Mouse (Mus musculus): ENCODE measurements at regions not wholly inside any gene's neighbourhood (a gene's known extent, or its start where the extent isn't known, plus 50 kb on each side); places are given as distances from the start of the nearest gene placed in this dataset.

DNA sequence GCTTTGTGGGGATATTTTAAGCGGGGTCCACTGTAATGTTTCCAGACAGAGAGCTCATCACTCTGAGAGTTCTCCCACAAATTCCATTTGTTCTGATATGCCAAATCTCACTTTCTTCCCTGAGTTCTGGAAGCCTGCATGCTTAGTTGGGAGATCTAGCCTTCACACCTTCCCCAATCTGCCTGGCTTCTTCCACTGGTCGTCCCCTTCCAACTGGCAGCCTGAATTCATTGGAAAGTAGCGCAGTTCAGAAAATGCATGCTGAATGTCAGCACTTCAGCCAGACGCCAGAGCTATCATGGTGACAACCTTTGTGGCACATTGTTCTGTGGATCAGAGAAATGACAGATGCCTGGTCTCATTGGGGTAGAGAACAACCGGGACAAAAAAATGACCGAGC, 667.2 kb downstream of the Pdcd6ip start:
- DNase-seq: no peak

DNA sequence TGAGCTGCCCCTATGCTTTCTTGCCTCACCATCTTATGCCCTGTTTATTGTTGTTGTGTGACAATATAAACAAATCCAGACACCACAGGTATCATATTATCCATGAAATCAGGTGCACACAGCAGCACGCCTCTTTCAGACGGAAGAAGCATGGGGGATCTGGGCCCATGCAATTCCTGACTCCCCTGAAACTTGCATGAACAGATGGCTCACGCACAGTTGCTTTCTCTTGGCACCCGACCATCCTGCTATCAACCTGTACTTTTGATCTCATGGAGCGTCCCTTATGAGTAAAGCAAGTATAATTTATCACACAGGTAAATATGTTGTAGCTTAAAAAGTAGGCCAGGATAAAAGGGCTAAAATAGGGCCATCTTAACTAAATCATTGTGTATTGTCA, 674.1 kb downstream of the Pdcd6ip start:
- DNase-seq: no peak

DNA sequence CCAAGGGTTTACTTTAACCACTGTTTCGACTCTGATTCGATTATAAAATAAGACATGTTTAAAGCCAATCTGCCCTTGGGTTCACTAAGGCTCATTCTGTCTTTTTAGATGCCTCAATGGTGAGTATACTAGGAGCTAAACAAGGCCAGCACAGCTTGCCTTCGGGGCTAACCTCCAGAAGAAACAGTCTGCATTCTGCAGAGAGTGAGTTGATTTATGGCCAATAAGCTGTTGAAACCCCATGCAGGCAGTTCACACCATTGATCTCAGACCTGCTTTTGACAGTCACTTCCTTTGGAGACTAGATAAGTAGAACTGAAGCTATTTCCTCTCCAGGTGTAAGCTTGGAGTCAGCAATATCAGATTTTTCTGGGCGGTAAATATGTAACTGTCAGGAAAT, 679.0 kb downstream of the Pdcd6ip start:
- DNase-seq: no peak

DNA sequence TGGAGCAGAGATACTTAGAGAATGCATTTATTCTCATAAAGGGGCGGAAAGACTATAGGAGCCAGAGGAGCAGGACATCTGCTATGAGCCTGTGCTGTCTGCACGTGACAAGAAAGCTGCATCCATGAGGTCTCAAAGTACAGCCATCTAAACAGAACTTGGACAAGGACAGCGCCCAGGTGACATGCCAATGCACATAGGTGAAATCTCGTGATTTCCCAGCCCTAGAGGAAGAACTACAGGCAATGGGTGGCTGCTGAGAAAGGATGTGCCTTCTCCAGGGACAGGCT, 681.2 kb downstream of the Pdcd6ip start:
- no peak for DNase-seq

DNA sequence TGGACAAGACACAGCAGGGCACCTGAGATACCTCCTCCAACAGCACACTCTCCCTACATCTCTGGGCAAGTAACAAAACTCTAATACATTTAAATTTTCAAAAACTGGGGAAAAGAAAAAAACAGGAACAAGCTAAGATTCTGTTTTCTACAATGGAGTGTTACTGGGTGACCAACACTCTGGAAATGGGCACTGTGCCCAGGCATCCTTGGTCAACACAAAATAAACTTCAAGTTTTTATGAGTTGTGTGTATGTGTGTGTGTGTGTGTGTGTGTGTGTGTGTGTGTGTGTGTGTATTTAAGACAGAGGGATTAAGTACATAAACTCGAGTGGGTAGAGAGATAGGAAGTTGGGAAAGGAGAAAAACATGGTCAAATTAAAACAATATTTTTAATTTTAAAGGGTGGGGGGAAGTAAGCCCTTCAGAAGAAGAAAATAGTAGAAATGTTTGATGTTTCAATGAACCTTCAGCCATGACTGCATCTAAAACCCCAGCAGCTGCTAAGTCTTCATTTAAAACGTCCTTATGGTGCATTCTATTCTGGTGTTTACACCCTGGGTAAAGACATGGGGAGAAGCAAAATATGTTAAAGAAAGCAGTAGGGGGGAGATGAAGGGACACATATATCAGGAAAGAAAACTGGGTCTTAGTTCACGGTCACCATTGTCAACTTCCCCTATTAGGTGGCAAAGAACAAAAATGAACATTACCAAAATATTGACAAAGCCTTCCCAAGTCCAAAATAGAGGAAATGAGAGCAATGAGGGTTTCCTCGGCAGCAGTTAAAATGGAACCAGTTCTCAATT, 681.8 kb downstream of the Pdcd6ip start:
- no peak for DNase-seq

DNA sequence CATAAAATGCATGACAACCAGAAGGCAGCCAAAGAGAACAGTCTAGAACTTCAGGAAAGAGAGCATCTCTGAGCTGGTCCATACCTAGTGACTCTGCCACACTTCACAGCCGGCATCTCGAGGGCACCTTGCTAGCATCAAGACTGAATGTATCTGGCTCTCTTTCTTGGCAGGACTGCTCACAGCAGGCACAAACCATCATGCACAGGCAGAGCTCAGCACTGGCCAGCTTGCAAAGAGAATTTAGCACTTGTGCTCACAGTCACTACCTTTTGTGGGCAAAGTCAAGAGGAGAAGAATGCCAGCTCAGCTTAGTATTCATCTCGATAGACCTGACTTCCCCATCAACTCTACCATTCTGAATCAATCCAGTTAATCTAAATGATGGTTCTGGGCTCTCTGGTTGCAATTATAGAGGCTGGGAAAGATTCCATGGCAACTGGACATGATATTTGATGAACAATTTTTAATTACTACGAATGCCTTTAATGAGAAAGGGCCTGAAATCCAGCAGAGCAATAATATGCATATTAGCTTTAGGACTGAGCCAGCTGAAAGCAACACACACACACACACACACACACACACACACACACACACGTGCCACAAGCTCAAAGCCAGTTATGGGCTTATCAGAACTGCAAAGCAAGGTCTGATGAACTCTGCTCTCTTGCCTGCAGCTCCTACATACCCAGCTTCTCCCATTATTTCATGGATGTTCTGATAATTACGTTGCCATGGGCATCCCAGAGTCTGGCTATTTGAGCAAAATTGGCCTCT, 686.0 kb downstream of the Pdcd6ip start:
- DNase-seq: no peak

DNA sequence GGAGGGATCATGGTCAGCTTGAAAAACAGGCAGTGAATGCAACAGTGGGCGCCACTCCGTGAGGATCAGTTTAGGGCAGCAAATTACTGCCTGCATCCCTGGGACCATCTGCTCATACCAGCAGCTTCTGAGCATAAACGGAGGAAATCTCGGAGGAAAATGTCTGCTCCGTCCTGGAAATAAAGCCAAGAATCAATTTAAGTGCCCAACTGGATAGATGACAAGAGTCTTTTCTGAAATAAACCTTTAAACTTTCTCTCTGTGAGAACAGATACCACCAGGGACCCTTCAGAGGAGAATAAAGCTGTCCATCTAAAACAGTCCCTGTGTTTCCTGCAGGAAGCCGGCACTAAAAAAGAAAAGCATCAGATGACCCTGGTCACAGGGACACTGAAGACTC, 688.5 kb downstream of the Pdcd6ip start:
- DNase-seq: no peak

DNA sequence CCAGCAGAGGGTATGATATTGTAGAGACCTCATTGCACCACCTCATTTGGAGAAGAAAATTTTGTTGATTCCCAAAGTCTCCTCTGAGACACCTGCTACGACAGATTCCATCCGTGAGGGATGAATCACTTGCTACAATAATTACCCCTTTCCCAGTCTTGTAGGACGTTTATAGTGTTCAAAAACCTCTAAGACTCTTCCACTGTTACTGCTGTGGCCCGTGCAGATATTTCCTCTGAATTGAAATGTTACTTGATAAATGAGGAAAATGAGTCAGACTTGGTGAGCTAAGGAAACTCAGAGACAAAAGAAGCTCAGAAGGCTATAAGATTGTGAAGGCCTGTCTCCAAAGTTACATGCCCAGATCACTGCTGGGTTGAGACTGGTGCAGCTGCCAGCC, 700.0 kb downstream of the Pdcd6ip start:
- no peak for DNase-seq

DNA sequence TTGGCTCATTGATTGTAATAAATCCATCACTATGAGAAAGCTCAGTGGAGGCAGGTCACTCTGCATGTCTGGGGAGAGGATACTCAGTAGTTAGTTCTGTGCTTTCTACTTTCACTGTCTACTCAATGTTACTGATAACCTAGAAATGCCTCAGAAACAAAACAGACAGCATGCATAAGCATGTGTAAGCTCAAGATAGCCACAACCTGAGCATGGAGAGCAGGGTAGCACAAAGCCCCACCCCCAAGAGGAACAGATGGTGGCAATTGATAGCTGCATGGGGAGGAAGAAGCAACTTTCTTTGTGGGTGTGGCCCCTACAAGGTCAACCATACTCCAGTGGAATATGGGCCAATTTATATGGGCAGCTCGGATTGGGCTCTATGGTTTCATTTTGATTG, 711.9 kb downstream of the Pdcd6ip start:
- DNase-seq: no peak

DNA sequence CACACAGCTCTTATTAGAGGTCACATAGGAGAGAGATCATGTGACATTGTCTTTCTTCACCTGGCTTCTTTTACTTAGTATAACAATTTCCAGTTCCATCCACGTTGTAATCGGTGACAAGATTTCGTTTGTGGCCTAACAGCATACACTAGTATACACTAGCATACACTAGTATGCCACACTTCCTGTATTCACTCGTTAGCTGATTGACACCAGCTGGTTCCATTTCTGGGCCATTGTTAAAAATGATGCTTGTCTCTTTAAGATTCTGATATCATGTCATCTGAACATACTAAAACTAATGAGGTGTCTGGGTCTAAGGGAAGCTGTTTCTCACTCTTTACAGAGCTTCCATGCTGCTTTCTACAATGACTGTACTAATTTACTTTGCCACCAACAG, 713.3 kb downstream of the Pdcd6ip start:
- DNase-seq: no peak

DNA sequence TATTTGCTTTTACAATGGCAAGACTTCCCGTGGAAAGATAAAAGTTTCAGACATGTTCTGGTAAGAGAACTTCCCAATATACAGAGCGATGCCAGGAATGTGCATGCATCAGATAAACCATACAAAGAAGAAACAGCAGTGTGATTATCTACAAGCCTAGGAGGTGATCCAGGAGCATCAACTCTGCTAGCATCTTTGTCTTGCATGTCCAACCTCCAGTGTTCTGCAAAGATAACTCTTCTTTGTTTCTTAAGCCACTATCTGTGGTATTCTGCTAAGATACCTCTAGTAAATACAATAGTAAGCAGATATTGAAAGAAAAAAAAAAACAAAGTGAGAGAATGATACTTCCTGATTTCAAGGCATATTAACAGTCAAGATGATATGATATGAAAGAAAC, 714.4 kb downstream of the Pdcd6ip start:
- DNase-seq: no peak

DNA sequence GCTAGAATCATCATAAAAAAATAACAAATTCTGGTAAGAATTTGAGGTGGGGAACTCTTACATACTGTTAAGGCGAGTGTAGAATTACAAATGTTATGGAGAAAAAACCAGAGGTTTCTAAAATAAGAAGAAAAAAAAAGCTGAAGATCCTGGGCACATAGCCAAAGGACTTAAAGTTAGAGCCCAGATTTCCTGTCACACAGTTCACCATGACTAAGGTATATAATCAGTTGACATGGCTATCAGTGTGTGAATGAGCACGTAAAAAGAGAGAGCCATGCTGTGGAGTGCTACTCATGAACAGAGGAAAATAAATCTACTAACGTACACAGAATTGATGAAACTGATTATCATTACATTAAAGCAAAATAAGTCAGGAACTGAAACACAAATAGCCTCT, 715.1 kb downstream of the Pdcd6ip start:
- no peak for DNase-seq

DNA sequence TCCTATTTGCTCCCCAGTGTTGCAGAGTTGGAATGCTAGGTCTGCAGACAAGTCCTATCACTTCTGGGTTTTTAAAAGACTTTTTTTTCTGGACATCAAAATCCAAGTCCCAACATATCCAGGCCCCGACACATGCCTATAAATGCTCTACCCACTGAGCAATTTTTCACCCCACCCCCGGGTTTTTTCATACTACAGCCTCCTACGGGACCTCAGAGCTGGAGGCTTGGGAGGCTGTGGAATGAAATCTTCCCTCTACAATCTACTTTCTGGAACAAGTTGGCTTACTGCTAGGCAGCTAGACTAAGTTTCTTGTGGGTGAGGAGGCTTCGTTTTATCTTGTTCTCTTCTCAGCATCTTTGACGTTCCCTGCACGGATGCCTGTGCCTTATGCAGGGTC, 724.7 kb downstream of the Pdcd6ip start:
- no peak for DNase-seq

DNA sequence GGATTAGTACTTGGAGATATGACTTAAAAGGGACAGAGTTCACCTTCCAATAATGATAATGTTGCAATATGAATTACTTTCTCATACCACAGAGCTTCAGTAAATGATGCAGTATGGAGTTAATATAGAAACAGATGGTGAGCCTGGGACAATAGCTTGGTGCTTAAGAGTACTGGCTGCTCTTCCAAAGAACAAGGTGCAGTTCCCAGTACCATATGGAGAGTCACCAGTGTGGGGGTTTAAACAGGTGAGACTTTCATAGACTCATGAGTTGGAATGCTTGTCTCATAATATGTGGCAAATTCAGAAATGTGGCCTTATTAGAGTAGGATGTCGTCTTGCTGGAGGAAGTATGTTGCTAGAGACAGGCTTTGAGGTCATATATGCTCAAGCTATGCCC, 715.8 kb upstream of the Arpp21 start:
- DNase-seq: no peak

DNA sequence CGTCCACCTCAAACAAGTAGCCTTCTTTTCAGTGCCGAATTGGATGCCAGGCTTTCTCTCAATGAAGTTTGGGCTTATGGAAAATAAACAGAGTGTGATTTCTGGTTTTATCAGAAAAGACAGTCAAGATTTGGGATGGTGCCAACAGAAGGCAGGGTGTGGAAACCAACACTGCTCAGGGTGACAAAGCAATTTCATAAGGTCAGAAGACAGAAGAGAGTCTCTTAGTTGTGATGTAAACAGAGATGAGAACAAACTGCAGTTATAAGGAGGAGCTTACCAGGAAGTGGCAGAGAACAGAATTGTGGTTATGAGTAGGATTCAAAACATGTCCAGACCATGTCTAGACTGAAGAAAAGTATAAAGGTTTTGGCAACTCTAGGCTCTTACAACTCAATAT, 714.3 kb upstream of the Arpp21 start:
- DNase-seq: no peak

DNA sequence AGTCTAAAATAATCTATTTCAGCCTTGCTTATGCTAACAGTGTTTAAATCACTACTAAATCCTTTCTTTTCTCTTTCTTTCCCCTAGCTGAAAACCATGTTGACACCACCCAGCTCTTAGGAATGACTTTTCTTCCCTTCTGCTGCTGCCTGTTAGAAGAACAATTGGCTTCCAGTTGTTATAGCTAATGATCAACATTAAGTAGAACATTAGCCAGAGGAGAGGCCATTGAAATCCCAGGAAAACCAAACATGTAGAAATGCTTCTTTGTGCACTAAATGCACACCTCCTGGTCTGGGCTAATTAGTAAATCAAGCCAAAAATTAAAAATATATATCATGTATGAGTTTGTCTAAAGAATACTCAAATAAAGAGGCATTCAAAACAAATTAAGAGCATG, 703.0 kb upstream of the Arpp21 start:
- DNase-seq: no peak

DNA sequence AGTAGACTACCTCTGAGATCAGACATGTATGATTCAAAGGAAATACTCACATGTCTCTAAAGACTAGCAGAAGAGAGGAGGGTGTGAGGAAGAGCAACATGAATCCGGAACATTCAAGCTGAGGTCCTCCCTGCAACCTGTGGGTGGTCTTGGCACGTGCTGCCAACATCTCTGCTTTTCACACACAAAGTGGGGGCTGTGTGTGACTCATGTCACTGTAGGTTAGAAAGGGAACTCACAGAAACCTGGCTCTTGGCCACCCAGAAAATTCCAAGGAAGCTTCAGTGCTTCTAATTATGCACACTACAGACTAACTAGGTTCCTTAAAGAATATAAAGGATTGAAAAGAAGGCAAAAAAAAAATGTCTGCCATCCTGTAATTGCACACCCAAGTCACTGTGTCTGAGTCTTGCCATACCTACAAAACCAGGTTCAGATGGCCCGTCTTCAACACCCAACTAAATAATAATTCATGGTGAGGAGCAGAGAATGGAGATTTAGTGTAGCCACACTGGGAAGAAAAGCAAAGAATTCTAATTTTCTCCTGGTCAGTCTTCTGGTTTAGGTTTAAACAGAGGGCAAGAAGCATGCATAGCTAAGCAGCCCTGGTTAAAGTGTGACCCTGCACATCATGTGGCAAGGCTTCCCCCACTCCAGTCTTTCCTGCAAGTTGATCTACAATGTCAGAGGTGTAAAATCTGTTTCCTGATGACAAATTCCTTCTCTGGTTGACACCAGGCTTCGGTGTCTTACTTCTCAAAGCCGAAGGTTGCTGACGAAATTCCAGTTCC, 673.8 kb upstream of the Arpp21 start:
- DNase-seq: peak; percentile 42

DNA sequence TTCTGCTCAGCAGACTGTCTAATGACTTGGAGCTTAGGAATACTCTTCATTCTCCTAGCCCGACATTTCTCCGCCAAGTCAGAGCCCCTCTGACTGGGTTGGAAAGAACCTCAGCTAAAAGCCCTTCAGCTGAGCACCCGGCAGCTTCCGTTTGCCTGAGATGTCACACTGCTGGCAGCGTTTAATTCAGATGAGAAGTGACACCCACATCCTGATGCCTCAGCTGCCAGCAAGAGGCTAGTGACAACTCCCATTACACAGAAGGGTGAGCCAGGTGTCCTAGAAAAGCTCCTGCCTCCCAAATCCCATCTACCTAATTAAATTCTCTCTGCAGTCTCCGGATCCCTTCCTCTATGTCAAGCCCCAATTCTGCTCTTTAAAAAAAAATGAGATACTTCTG, 670.2 kb upstream of the Arpp21 start:
- no peak for DNase-seq

DNA sequence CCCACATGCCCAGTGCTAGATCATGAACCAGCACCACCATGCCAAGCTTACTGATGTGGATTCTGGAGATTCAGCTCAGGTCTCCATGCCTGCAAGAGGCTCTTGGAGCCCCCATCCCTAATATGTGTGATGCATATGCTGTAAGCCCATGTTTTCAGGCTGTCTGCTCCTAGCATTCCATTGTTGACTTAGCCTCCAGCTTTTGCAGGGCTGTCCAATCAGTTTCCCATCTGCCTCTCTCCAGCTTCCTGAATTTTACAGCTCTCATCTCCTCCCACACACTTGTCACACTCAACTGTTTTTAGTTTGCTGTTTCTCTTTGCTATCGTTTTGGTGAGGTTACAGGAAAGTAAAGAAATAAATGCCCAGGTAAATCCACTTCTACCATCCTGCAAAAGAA, 629.2 kb upstream of the Arpp21 start:
- no peak for DNase-seq

DNA sequence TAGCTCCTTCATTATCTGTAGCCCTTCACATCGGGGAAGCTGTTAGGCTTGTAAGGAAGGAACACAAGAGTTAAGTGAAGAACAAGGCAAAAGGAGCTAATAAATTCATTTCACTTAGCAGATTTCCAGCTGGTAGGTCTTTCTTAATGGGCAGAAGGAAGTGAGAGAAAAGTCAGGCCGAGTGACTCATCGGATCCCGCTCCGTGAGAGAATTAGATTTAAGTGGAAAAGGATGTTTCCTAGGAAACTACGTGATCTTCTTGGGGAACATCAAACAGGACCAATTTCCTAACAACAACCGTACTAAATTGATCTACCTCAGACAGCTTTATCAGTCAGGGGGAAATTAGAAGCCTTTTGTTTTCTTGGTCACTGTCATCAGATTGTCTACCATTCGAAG, 625.4 kb upstream of the Arpp21 start:
- no peak for DNase-seq

DNA sequence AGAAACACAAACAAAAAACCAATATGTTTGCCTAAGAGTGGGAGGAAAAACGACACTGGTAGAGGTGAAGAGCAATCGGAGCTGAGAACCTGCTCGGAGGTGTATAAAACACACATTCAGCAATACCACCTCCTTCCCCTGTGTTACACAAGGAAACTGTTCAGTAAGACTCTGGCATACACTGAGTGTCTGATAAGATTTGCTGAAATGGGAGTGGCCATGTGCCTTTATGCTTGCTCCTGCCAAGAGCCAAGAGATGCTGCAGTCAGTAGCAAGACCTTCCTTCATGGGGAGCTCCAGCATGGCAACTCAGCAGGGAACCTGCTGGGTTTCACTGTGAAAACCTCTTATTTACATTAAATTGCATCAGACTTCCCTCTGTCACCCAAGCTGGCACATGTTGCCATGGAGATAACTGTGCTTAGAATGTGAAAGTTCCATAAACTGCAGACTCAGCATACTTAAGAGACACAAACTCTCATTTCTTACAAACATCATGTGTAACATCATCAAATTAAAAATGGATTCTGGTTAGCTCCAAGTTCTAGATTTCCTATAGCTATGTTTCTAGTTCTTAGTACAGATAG, 624.7 kb upstream of the Arpp21 start:
- DNase-seq: no peak

DNA sequence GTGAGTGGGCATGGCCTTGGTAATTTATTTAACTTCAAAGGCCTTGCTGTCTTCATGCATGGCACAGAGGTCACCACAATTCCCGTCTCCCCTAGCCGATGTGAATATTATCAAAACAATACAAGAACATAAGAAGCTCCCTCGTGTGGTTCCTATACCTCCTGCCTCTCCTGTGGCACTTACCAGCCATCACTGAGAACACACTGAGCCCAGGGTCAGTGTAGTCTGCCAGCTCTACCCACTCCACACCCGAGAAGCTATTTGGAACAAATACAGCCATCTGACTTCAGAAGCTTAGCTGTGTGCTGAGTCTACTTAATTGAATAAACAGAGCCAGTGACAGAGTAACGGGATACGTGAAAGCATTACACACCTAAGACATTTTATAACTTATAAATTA, 605.7 kb upstream of the Arpp21 start:
- DNase-seq: no peak

DNA sequence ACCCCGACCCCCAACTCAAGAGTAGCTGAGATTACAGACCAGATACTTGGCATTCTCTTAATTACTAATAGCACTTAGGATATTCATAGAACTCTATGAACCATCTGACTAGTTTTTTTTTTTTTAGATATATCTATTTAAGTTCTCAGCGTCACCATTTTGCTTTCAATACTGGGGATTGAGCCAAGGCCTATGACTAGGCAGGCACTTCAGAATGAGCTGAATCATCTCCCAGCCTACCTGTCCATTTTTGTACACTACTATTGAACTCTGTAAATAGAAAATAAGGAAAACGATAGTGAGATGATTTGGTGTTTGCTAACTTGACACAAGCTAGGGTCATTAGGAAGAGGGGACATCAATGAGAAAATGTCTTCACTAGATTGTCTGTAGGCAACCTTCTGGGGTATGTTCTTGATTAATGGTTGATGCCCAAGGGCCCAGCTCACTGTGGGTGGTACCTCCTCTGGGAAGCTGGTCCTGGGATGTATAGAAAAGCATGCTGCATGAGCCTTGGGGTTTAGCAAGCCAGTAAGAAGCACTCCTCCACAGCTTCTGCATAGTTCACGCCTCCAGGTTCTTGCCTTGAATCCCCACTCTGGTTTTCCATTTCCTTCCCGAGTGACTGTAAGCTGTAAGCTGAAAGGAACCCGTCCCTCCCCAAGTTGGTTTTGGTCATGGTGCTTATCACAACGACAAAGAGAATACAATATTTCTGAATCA, 603.5 kb upstream of the Arpp21 start:
- no peak for DNase-seq

Data from kidney, adult 11 months (tissue).